Mouse (Mus musculus): ENCODE data around the gene Nsmce4a.

DNA sequence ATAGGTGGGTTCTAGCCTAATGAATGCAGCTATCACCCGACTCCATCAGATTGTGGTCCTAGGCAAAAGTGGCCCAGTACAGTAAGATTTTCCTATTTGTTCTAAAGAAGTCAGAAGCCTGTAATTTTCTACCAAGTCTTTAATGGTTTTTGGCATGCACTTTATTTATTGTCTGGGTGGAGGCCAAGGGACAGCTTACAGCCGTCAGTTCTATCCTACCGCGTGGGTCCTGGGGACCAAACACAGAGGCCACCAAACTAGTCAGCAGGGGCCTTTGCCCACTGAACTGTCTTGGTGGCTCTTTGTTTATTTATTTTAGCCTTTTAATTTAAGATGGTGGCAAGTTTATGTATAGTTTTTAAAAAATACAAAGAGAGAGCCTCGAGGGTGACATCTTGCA lies 5.7 kb upstream of the Nsmce4a start:
- TF ChIP-seq ZC3H11A (IDR thresholded peaks at IDR 0.05; ENCODE audit: borderline replicate concordance, low read depth, low read length) (no peak), MAFK (IDR thresholded peaks at IDR 0.05; ENCODE audit: insufficient read depth, low read depth, low read length) (no peak), HCFC1 (IDR thresholded peaks at IDR 0.05; ENCODE audit: borderline replicate concordance, insufficient read depth, low read length) (no peak), ZNF384 (IDR thresholded peaks at IDR 0.05; ENCODE audit: low read depth, low read length) (no peak)
